Comparison of ENCODE assay signal across 8 mouse cellular contexts in the genomic region with DNA sequence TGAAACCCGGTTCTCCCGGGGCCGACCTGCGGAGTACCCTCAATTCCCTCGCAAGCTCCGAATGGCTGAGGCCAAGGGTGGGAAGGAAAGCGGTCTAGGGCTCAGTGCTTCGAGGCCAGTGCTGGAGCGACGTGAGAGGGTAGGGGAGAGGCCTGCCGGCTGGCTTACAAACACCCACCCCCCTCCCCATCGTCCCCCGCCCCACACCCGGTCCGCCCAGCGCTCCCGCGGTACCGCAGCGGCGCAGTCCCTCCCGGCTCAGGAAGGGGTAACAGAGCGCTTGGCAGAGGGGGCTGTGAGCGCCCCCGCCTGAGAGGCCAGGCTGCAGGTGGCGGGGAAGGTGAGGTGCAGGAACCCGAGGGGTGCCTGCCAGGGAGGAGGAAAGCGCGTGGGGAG. TPM values are rescaled to one million over a fixed set of nuclear protein-coding genes. Genes with fewer than 3 reads are reported as not detected.
DNase-seq lines count a peak whose midpoint lies in the region; ATAC-seq and TF ChIP-seq lines count a peak whose summit lies in the region.

A gene (plus strand): TSS at position 287 of the 396 bp plus-strand sequence.

- no peaks in the 10 kb centered on the region for H3K4me1 ChIP-seq in lung, embryonic 14.5 days (ENCODE audit: insufficient read depth)
- H3K4me1 ChIP-seq in forebrain, embryonic 11.5 days (replicated peaks; ENCODE audit: control insufficient read depth, insufficient read depth, low read length), result peaks cover 22% of the 10 kb centered on the region
- peaks cover 22% of the 10 kb centered on the region for H3K4me1 ChIP-seq in limb, embryonic 14.5 days (ENCODE audit: control insufficient read depth, insufficient read depth, low read length)
- peaks cover 9% of the 10 kb centered on the region; the same call in 1 of the 2 replicates for H3K4me1 ChIP-seq in stomach, embryonic 14.5 days (ENCODE audit: control insufficient read depth, insufficient read depth, low read length)

- H3K9me3 ChIP-seq in lung, embryonic 14.5 days (ENCODE audit: low read depth, low read length), result no peaks in the 10 kb centered on the region
- no peaks in the 10 kb centered on the region for H3K9me3 ChIP-seq in forebrain, embryonic 11.5 days (ENCODE audit: control insufficient read depth, low read length)
- H3K9me3 ChIP-seq in limb, embryonic 14.5 days (ENCODE audit: control insufficient read depth, low read length), result no peaks in the 10 kb centered on the region
- H3K9me3 ChIP-seq in stomach, embryonic 14.5 days (ENCODE audit: control insufficient read depth, low read depth, low read length), result no peaks in the 10 kb centered on the region

- TF ChIP-seq POLR2A in limb, embryonic 14.5 days (IDR thresholded peaks at IDR 0.05; ENCODE audit: borderline replicate concordance, extremely low read depth, insufficient read depth, insufficient read length), result no peak

- H3K36me3 ChIP-seq in lung, embryonic 14.5 days (ENCODE audit: insufficient read depth), result no peaks in the 10 kb centered on the region
- no peaks in the 10 kb centered on the region for H3K36me3 ChIP-seq in forebrain, embryonic 11.5 days (ENCODE audit: control insufficient read depth, insufficient read depth, low read length)
- H3K36me3 ChIP-seq in limb, embryonic 14.5 days (ENCODE audit: control insufficient read depth, insufficient read depth, low read length), result no peaks in the 10 kb centered on the region
- H3K36me3 ChIP-seq in stomach, embryonic 14.5 days (ENCODE audit: control insufficient read depth, insufficient read depth, low read length), result no peaks in the 10 kb centered on the region

- H3K27ac ChIP-seq in lung, embryonic 14.5 days (ENCODE audit: low read depth), result no peak within 1 kb of the TSS
- peak within 1 kb of the TSS; percentile 88 for H3K27ac ChIP-seq in forebrain, embryonic 11.5 days (ENCODE audit: low read depth, low read length)
- H3K27ac ChIP-seq in limb, embryonic 14.5 days (replicated peaks; ENCODE audit: low read depth, low read length), result no peak within 1 kb of the TSS
- no peak within 1 kb of the TSS for H3K27ac ChIP-seq in stomach, embryonic 14.5 days (ENCODE audit: low read length)

- no peak for TF ChIP-seq CTCF in lung, embryonic 14.5 days (IDR thresholded peaks at IDR 0.05; ENCODE audit: low read depth)

- H3K4me3 ChIP-seq in lung, embryonic 14.5 days (ENCODE audit: low read depth, low read length), result peak within 1 kb of the TSS; percentile 35
- H3K4me3 ChIP-seq in forebrain, embryonic 11.5 days (ENCODE audit: low read depth, low read length), result peak within 1 kb of the TSS; percentile 65
- peak within 1 kb of the TSS; percentile 39 for H3K4me3 ChIP-seq in limb, embryonic 14.5 days (replicated peaks; ENCODE audit: low read length)
- H3K4me3 ChIP-seq in stomach, embryonic 14.5 days (ENCODE audit: low read depth, low read length), result peak within 1 kb of the TSS; percentile 34

- under 1% methylated on average over 27 of the region's 29 CpGs for WGBS in lung, embryonic 14.5 days
- under 1% methylated on average over 28 of the region's 29 CpGs for WGBS in forebrain, embryonic 11.5 days
- WGBS in limb, embryonic 14.5 days, result under 1% methylated on average over 28 of the region's 29 CpGs
- under 1% methylated on average over 22 of the region's 29 CpGs for WGBS in stomach, embryonic 14.5 days

- peak; percentile 32; the same call in 1 of the 2 replicates for ATAC-seq in lung, embryonic 14.5 days (ENCODE audit: insufficient read depth)
- peak; percentile 70 for ATAC-seq in forebrain, embryonic 11.5 days (replicated peaks; ENCODE audit: low FRiP score)
- ATAC-seq in limb, embryonic 14.5 days (ENCODE audit: low FRiP score, low read depth), result no peak
- ATAC-seq in stomach, embryonic 14.5 days (ENCODE audit: insufficient number of reproducible peaks, insufficient read depth, low FRiP score, low read depth), result peak; percentile 20; the same call in 1 of the 2 replicates

- peak within 1 kb of the TSS; percentile 60 for H3K4me2 ChIP-seq in lung, embryonic 14.5 days
- H3K4me2 ChIP-seq in forebrain, embryonic 11.5 days (ENCODE audit: low read depth, low read length, severe bottlenecking), result peak within 1 kb of the TSS; percentile 57
- peak within 1 kb of the TSS; percentile 59 for H3K4me2 ChIP-seq in limb, embryonic 14.5 days (replicated peaks; ENCODE audit: low read depth, low read length, severe bottlenecking)
- H3K4me2 ChIP-seq in stomach, embryonic 14.5 days (replicated peaks; ENCODE audit: low read depth, low read length), result peak within 1 kb of the TSS; percentile 53

- H3K9ac ChIP-seq in lung, embryonic 14.5 days, result 0 out of 2 replicates have a peak within 1 kb of the TSS, but pooled peaks have one; percentile 6
- H3K9ac ChIP-seq in forebrain, embryonic 11.5 days (ENCODE audit: low read length), result peak within 1 kb of the TSS; percentile 91
- peak within 1 kb of the TSS; percentile 16; the same call in 1 of the 2 replicates for H3K9ac ChIP-seq in limb, embryonic 14.5 days (ENCODE audit: low read depth, low read length, severe bottlenecking)
- no peak within 1 kb of the TSS for H3K9ac ChIP-seq in stomach, embryonic 14.5 days (replicated peaks; ENCODE audit: low read depth, low read length)

- peaks cover 97% of the 10 kb centered on the region for H3K27me3 ChIP-seq in lung, embryonic 14.5 days (ENCODE audit: insufficient read depth, low read length)
- H3K27me3 ChIP-seq in forebrain, embryonic 11.5 days (ENCODE audit: control insufficient read depth, insufficient read depth, low read length), result peaks cover 68% of the 10 kb centered on the region
- H3K27me3 ChIP-seq in limb, embryonic 14.5 days (ENCODE audit: control insufficient read depth, insufficient read depth, low read length), result peaks cover 98% of the 10 kb centered on the region
- peaks cover 81% of the 10 kb centered on the region for H3K27me3 ChIP-seq in stomach, embryonic 14.5 days (ENCODE audit: control insufficient read depth, insufficient read depth, low read length)

- no peak for DNase-seq in lung, embryonic 14.5 days
- DNase-seq in lung, postnatal 36 days, result no peak
- peak; percentile 88 for DNase-seq in forebrain, embryonic 11.5 days (ENCODE audit: low spot score)
- no peak for DNase-seq in limb, embryonic 14.5 days (ENCODE audit: low spot score)
- no peak for DNase-seq in thymus, postnatal 10 days (ENCODE audit: low spot score in 2 of 2)
- no peak for DNase-seq in left cerebral cortex, adult 8-10 months (ENCODE audit: low spot score in 2 of 2)
- DNase-seq in frontal cortex, postnatal 25 days (ENCODE audit: low spot score in 2 of 2), result no peak

RNA-seq across cellular contexts. Expression of the gene that starts here (rescaled TPM):
- polyA plus RNA-seq in lung, embryonic 14.5 days (2014; fragmentation: Nextera tagmentation; extraction: Ambion mirVana), result 0.35 and 0.49 TPM in 2 replicates
- polyA plus RNA-seq in forebrain, embryonic 11.5 days (2014; fragmentation: Nextera tagmentation; extraction: Ambion mirVana), result 21.8 and 23.8 TPM in 2 replicates
- 0.28 and 0.29 TPM in 2 replicates for polyA plus RNA-seq in limb, embryonic 14.5 days (2012; rRNA removed)
- 0.19 and 0.21 TPM in 2 replicates for polyA plus RNA-seq in limb, embryonic 14.5 days (2014; fragmentation: Nextera tagmentation; extraction: Ambion mirVana)
- polyA plus RNA-seq in stomach, embryonic 14.5 days (2014; fragmentation: Nextera tagmentation; extraction: Ambion mirVana), result 1.0 and 1.9 TPM in 2 replicates
- not detected for total RNA-seq in left cerebral cortex, adult 8-10 months (2022)

Comparison
In these comparisons a context has a peak if more than half of its experiments do, and no peak if none do; other contexts are left out.
1. Peak in ATAC-seq, H3K4me3 ChIP-seq, H3K9ac ChIP-seq and H3K4me2 ChIP-seq in lung, embryonic 14.5 days; RNA of the gene not detected or under 1 TPM.